Mouse (Mus musculus): ENCODE results near the gene Vcp. TPM values are rescaled to one million over a fixed set of nuclear protein-coding genes. Genes with fewer than 3 reads are reported as not detected.
A peak's percentile ranks its signal among the peaks of the same experiment; 100 is the strongest.

The Vcp gene
- total and polyA plus RNA-seq, 3 experiments = 200 to 462 (median 237) TPM

- dilution Hi-C loops (cut with MboI; ENCODE audit: extremely low pct_ligation_motif_present, extremely low pct_unique_long_range_greater_than_20kb, low sequenced_read_pairs) (no loop called here), in situ Hi-C loops (cut with MboI; ENCODE audit: low pct_ligation_motif_present, low pct_unique_long_range_greater_than_20kb, low sequenced_read_pairs) (no loop called here)
- H3K27ac ChIP-seq (ENCODE audit: insufficient read depth, low read depth) = peak overlapping the region; percentile 70
- H3K4me3 ChIP-seq (replicated peaks in 1 of 3; ENCODE audit: low read depth in 2 of 3, low read length in 2 of 3, poor library complexity in 1 of 3) = peak overlapping the region; percentile 29 to 59 (median 39)
- H3K9ac ChIP-seq (ENCODE audit: insufficient read depth, low read depth) = peak overlapping the region; percentile 31
- no peaks in the 10 kb centered on the region for H3K9me3 ChIP-seq (replicated peaks; ENCODE audit: low read length)
- H3K4me2 ChIP-seq (ENCODE audit: insufficient read depth, low read depth, poor library complexity, severe bottlenecking) = peak overlapping the region; percentile 87
- H3K4me1 ChIP-seq (ENCODE audit: control insufficient read depth in 1 of 2, insufficient read depth in 2 of 2) = peaks cover 16 to 61% of the 10 kb centered on the region in 2 experiments
- TF ChIP-seq POLR2A (IDR thresholded peaks at IDR 0.05; ENCODE audit: low read depth, low read length) = peak; percentile 31; the same call in 1 of the 2 replicates
- 0 out of 2 replicates have a peak, but pooled peaks have one; percentile 18 for TF ChIP-seq SIN3A (IDR thresholded peaks at IDR 0.05; ENCODE audit: low read length)
- TF ChIP-seq KAT2A (IDR thresholded peaks at IDR 0.05; ENCODE audit: insufficient replicate concordance, low read length) = no peak
- 0 out of 2 replicates have a peak, but pooled peaks have one; percentile 24 for TF ChIP-seq TBP (conservative IDR thresholded peaks at IDR 0.05; ENCODE audit: low read depth, low read length)
- peak; percentile 47; the same call in 1 of the 2 replicates for TF ChIP-seq ELF1 (IDR thresholded peaks at IDR 0.05; ENCODE audit: low read depth, low read length)
- peak; percentile 91 for TF ChIP-seq ZNF384 (IDR thresholded peaks at IDR 0.05; ENCODE audit: low read depth, low read length)
- TF ChIP-seq ZMIZ1 (IDR thresholded peaks at IDR 0.05; ENCODE audit: low read depth, low read length) = peak; percentile 11; the same call in 1 of the 2 replicates
- TF ChIP-seq JUND (conservative IDR thresholded peaks at IDR 0.05; ENCODE audit: low read depth, low read length) = no peak
- H3K36me3 ChIP-seq (replicated peaks in 1 of 2; ENCODE audit: control insufficient read depth in 1 of 2, insufficient read depth in 1 of 2, low read length in 1 of 2) = no peaks in the 10 kb centered on the region
- peak; percentile 91 for DNase-seq (ENCODE audit: extremely low read depth)
- H3K27me3 ChIP-seq (replicated peaks) = no peaks in the 10 kb centered on the region
- H3K79me2 ChIP-seq (replicated peaks; ENCODE audit: control insufficient read depth, extremely low read depth, insufficient read depth, poor library complexity, severe bottlenecking) = no peaks in the 10 kb centered on the region
Measured at GRCm38 (mm10) chr4:43043644-43044357, 43.5 kb upstream of the Vcp start.

GRCm38 (mm10) chr4:43040881-43041547, 40.7 kb upstream of the Vcp start:
- no peaks in the 10 kb centered on the region for H3K9me3 ChIP-seq (replicated peaks; ENCODE audit: low read length)
- H3K4me3 ChIP-seq (replicated peaks in 1 of 3; ENCODE audit: low read depth in 2 of 3, low read length in 2 of 3, poor library complexity in 1 of 3) = no peak overlapping the region
- TF ChIP-seq BHLHE40 (IDR thresholded peaks at IDR 0.05; ENCODE audit: low read depth, low read length) (no peak), MEF2A (IDR thresholded peaks at IDR 0.05; ENCODE audit: borderline replicate concordance, low read depth, low read length) (no peak), ELF1 (IDR thresholded peaks at IDR 0.05; ENCODE audit: low read depth, low read length) (no peak), MAFK (IDR thresholded peaks at IDR 0.05; ENCODE audit: insufficient replicate concordance, low read length) (no peak), TBP (conservative IDR thresholded peaks at IDR 0.05; ENCODE audit: low read depth, low read length) (no peak), RAD21 (IDR thresholded peaks at IDR 0.05; ENCODE audit: low read depth, low read length) (no peak), TCF12 (IDR thresholded peaks at IDR 0.05; ENCODE audit: low read depth, low read length) (no peak), USF1 (IDR thresholded peaks at IDR 0.05; ENCODE audit: low read depth, low read length) (no peak)
- H3K4me2 ChIP-seq (ENCODE audit: insufficient read depth, low read depth, poor library complexity, severe bottlenecking) = peak overlapping the region; percentile 45
- in situ Hi-C loops (cut with MboI; ENCODE audit: low pct_ligation_motif_present, low pct_unique_long_range_greater_than_20kb, low sequenced_read_pairs) = no loop called here
- dilution Hi-C loops (cut with MboI; ENCODE audit: extremely low pct_ligation_motif_present, extremely low pct_unique_long_range_greater_than_20kb, low sequenced_read_pairs) = no loop called here
- H3K9ac ChIP-seq (ENCODE audit: insufficient read depth, low read depth) = no peak overlapping the region; the same call in 1 of the 2 replicates
- peaks cover 0 to 11% of the 10 kb centered on the region in 2 experiments for H3K36me3 ChIP-seq (replicated peaks in 1 of 2; ENCODE audit: control insufficient read depth in 1 of 2, insufficient read depth in 1 of 2, low read length in 1 of 2)
- no peaks in the 10 kb centered on the region for H3K79me2 ChIP-seq (replicated peaks; ENCODE audit: control insufficient read depth, extremely low read depth, insufficient read depth, poor library complexity, severe bottlenecking)
- peak overlapping the region; percentile 13 for H3K27ac ChIP-seq (ENCODE audit: insufficient read depth, low read depth)
- H3K4me1 ChIP-seq (ENCODE audit: control insufficient read depth in 1 of 2, insufficient read depth in 2 of 2) = peaks cover 22 to 81% of the 10 kb centered on the region in 2 experiments
- DNase-seq (ENCODE audit: extremely low read depth) = no peak
- H3K27me3 ChIP-seq (replicated peaks) = no peaks in the 10 kb centered on the region
